Mouse (Mus musculus) liver, postnatal 0 days (tissue): ENCODE measurements at regions not wholly inside any gene's neighbourhood (a gene's known extent, or its start where the extent isn't known, plus 50 kb on each side); places are given as distances from the start of the nearest gene placed in this dataset.

Source experiments
- ATAC-seq: fragments of 200-750 bp; cut with Nextera tagmentation; 2 replicates; pipeline ENCODE4 v1.8.0; 2017; ENCODE audit warnings: mild to moderate bottlenecking, moderate library complexity
- DNase-seq: peaks from one replicate; pipeline ENCODE4 v3.0.0-alpha.2; 2016
- H3K27ac ChIP-seq: fragments of 300-500 bp; sonication (generic); 2 replicates; pipeline ENCODE4 v1.5.1; 2014; ENCODE audit warnings: antibody characterized with exemption, moderate library complexity, mild to moderate bottlenecking, low read depth
- H3K27me3 ChIP-seq: fragments of 300-500 bp; sonication (generic); 2 replicates; pipeline ENCODE4 v1.6.1; 2014; ENCODE audit warnings: low read length, control low read depth, mixed read lengths; ENCODE audit not compliant: insufficient read depth
- H3K36me3 ChIP-seq: fragments of 300-500 bp; sonication (generic); replicated peaks from 2 replicates; pipeline ENCODE4 v1.6.1; 2014; ENCODE audit warnings: mild to moderate bottlenecking, control low read depth, low read length, moderate library complexity, mixed read lengths; ENCODE audit not compliant: insufficient read depth
- H3K4me1 ChIP-seq: fragments of 300-500 bp; sonication (generic); 2 replicates; pipeline ENCODE4 v1.6.1; 2014; ENCODE audit warnings: antibody characterized with exemption, mild to moderate bottlenecking, control low read depth; ENCODE audit not compliant: insufficient read depth
- H3K4me2 ChIP-seq: fragments of 300-500 bp; sonication (generic); 2 replicates; pipeline ENCODE4 v1.6.1; 2014; ENCODE audit warnings: low read depth, mild to moderate bottlenecking, low read length, moderate library complexity, mixed read lengths
- H3K4me3 ChIP-seq: fragments of 300-500 bp; sonication (generic); 2 replicates; pipeline ENCODE4 v1.5.1; 2014; ENCODE audit warnings: low read depth, low read length
- H3K9ac ChIP-seq: fragments of 300-500 bp; sonication (generic); replicated peaks from 2 replicates; pipeline ENCODE4 v1.6.1; 2014; ENCODE audit warnings: mild to moderate bottlenecking, moderate library complexity
- H3K9me3 ChIP-seq: fragments of 300-500 bp; sonication (generic); 2 replicates; pipeline ENCODE4 v1.6.1; 2016; ENCODE audit warnings: mild to moderate bottlenecking, control low read depth, low read length, mixed read lengths
- CTCF ChIP-seq: sonication (generic); IDR thresholded peaks from 2 replicates; pipeline ENCODE4 v1.5.1; 2016; ENCODE audit warnings: antibody characterized with exemption, low read depth
- EP300 ChIP-seq: IDR thresholded peaks from 2 replicates; pipeline ENCODE4 v1.6.1; 2016; ENCODE audit warnings: antibody characterized with exemption, low read depth, mild to moderate bottlenecking
- WGBS: fragments of 180-500 bp; shearing (Covaris S2); extraction: QIAGEN DNeasy Blood & Tissue Kit; methylation state at CpG from one replicate; pipeline ENCODE4 v1.1.7; 2014; ENCODE audit not compliant: insufficient replicate concordance; 5-methylcytosine and 5-hydroxymethylcytosine counted together

DNA sequence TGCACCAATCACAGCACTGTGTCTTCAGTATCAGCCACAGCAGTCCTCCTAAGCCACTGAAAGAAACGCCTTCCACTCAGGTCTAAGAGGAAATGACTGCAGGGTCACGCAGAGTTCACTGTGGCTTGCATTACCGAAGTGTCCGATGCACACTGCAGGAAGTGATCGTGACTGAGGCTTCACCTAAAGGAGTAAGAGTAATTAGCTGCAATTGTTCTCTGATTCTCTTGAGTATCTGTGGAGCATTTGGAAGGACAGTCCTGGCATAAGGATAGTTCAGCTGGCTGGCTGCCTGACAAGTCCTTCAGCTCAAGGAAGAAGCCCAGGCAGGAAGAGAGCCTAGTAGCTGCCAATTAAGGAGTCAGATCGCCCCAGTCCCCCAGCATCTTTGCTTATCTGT, 252.2 kb upstream of the Rpl38 start:
- WGBS, result 38% methylated on average over 6 of the region's 6 CpGs
- Histone ChIP-seq H3K4me1 (no peaks in the 10 kb centered on the region), H3K4me3 (no peak overlapping the region), H3K4me2 (no peak overlapping the region), H3K9me3 (no peaks in the 10 kb centered on the region), H3K36me3 (no peaks in the 10 kb centered on the region), H3K27me3 (no peaks in the 10 kb centered on the region), H3K9ac (no peak overlapping the region), H3K27ac (no peak overlapping the region)
- no peak for TF ChIP-seq CTCF
- ATAC-seq, result no peak
- DNase-seq, result no peak

DNA sequence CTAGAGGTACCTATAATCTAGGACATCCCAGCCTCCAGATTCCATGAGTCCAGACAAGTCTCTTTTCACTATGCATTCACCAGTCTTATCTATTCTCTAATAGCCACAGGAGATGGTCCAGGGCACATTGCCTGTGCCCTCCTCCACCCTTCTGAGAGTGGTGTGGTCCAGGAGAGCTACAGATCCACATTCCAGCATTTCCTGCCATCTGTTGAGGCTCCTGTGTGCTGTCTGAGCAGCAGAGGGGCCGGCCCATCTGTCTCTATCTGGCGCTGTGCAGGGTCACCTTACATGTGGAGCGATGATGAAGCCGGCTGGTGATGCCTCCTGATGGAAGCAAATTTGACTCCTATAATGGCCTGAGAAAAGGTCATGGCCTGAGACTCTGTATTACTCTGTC, 263.9 kb upstream of the Rpl38 start:
- no peaks in the 10 kb centered on the region for H3K27me3 ChIP-seq
- no peak overlapping the region for H3K27ac ChIP-seq
- ATAC-seq (no peak), DNase-seq (no peak)
- no peak for TF ChIP-seq CTCF
- TF ChIP-seq EP300, result no peak
- H3K36me3 ChIP-seq, result no peaks in the 10 kb centered on the region
- H3K4me1 ChIP-seq, result no peaks in the 10 kb centered on the region
- WGBS, result 53% methylated on average over 4 of the region's 4 CpGs
- no peak overlapping the region for H3K4me2 ChIP-seq
- no peak overlapping the region for H3K4me3 ChIP-seq
- H3K9me3 ChIP-seq, result no peaks in the 10 kb centered on the region
- H3K9ac ChIP-seq, result no peak overlapping the region

DNA sequence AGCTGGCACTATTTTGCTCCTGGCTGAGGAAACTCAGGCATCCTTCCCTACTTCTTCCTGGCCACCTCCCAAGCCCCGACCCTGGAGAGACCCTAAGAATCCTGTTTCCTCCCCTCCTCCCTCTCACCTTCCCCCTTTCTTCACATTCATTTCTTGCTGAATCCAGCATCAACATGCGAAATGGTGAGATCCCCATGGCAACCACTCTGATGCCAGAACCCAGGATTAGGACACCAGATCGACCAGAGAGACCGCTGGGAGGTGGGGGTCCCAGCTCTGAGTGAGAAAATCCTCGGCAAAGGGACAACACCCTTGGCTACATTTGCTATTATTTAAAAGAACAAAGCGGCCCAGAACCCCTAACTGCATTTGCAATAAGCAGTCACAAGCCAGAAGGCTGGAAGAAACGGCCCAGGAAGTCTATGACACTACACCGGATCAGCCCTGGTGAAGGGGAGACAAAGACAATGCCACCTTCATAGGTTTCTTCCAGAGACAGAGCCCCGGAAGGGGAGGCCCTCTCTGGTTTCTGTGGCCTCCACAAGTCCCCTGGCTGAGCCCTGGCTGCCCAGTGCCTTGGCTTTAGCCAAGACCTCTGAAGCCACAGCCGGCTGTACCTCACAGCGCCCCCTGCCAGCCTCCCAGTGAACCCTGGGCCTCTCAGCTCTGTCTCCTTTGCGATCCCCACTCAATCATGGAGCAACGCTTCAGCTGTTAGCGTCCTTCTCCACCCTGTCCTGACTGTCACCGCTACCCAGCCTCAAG, 265.6 kb upstream of the Rpl38 start:
- Histone ChIP-seq H3K27ac (no peak overlapping the region), H3K36me3 (no peaks in the 10 kb centered on the region), H3K9ac (no peak overlapping the region), H3K4me2 (no peak overlapping the region), H3K27me3 (no peaks in the 10 kb centered on the region), H3K4me1 (no peaks in the 10 kb centered on the region), H3K9me3 (no peaks in the 10 kb centered on the region), H3K4me3 (no peak overlapping the region)
- peak; percentile 42 for TF ChIP-seq CTCF
- no peak for TF ChIP-seq EP300
- WGBS, result 50% methylated on average over 15 of the region's 15 CpGs
- ATAC-seq (no peak), DNase-seq (no peak)

DNA sequence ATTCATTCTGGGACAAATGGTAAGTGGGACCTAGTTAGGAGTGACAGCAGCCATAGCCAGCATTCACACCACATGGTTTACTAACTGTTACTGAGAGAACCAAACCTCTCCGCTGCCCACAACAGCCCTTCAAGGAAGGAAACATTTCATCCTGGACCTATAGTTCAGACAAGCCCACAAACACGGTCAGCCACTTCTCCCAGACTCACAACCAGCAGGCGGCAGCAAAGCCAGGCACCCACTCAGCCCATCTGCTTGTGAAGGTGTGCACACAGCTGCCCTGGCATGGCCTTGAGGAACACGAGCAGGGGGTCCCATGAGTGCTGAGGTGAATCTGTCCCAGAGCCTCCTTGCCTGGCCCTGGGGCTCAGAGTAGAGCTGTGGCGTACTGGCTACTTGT, 267.6 kb upstream of the Rpl38 start:
- H3K9ac ChIP-seq, result no peak overlapping the region
- H3K36me3 ChIP-seq, result no peaks in the 10 kb centered on the region
- H3K27ac ChIP-seq, result no peak overlapping the region
- WGBS, result 49% methylated on average over 5 of the region's 5 CpGs
- TF ChIP-seq EP300 (no peak), CTCF (peak; percentile 53)
- no peak overlapping the region for H3K4me2 ChIP-seq
- H3K27me3 ChIP-seq, result no peaks in the 10 kb centered on the region
- no peak overlapping the region for H3K4me3 ChIP-seq
- DNase-seq (no peak), ATAC-seq (no peak)
- no peaks in the 10 kb centered on the region for H3K4me1 ChIP-seq
- H3K9me3 ChIP-seq, result no peaks in the 10 kb centered on the region

DNA sequence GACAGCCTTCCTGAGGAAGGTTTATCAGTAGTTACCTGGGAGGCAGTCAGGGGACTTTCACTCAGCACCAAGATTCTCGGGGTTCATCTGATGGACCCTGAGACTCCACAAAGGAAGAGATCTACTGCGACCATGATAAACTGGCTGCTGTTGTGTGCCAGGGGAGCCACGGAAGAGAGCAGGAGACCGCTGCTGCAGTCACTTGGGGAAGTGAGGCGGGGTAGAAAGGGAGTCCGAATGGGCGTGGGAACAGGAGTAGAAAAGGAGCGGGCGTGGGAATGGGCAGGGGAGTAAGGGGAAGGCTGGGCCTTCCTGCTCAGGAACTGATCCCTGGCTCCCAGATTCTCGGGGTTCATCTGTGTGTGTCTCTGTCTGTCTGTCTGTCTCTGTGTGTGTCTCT, 276.2 kb upstream of the Rpl38 start:
- Histone ChIP-seq H3K27me3 (no peaks in the 10 kb centered on the region), H3K4me1 (no peaks in the 10 kb centered on the region), H3K9me3 (peaks cover 3% of the 10 kb centered on the region; the same call in 1 of the 2 replicates), H3K36me3 (no peaks in the 10 kb centered on the region), H3K4me2 (peak overlapping the region; percentile 15), H3K4me3 (no peak overlapping the region), H3K27ac (peak overlapping the region; percentile 70), H3K9ac (no peak overlapping the region)
- TF ChIP-seq EP300, result no peak
- DNase-seq, result no peak
- 40% methylated on average over 10 of the region's 10 CpGs for WGBS
- ATAC-seq, result no peak

DNA sequence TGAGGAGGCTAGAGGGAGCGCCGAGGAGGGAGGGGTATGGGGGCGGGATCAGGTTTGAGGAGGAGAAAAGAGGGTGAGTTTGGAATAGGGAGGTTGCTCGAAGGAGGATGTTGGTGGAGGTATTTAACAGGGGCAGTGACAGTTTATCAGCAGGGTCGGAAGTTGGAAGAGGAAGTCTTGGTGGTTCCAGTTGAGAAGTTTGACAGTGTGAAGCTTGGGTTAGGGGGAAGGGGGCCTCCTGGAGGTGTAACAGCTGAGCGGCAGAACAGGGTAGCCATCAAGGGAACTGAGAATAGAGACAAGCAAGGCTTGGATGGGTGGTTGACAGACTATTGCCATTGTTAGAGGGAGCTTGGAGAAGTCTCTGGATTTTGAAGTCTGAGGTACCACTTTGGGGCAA, 276.8 kb upstream of the Rpl38 start:
- Histone ChIP-seq H3K9ac (no peak overlapping the region), H3K9me3 (peaks cover 3% of the 10 kb centered on the region; the same call in 1 of the 2 replicates), H3K27me3 (no peaks in the 10 kb centered on the region), H3K36me3 (no peaks in the 10 kb centered on the region), H3K4me1 (no peaks in the 10 kb centered on the region), H3K4me3 (no peak overlapping the region), H3K4me2 (peak overlapping the region; percentile 15; the same call in 1 of the 2 replicates), H3K27ac (peak overlapping the region; percentile 70)
- ATAC-seq (peak; percentile 51), DNase-seq (peak; percentile 31)
- 20% methylated on average over 6 of the region's 6 CpGs for WGBS
- TF ChIP-seq EP300 (no peak), CTCF (0 out of 2 replicates have a peak, but pooled peaks have one; percentile 21)

DNA sequence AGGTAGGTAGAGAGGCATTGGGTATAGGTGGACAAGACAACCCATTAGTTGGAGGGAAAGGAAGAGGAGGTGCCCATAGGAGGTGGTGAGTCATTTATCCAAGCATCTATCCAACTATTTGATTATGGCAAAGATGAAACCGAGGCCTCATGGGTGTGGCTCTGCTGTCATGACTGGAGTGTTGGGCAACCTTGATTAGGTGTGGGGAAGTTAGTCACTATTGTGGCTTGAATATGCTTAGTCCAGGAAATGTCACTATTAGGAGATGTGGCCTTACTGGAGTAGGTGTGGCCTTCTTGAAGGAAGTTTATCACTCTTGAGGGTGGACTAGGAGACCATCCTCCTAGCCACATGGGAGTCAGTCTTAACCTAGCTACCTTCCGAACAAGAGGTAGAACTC, 281.2 kb upstream of the Rpl38 start:
- no peak overlapping the region for H3K4me3 ChIP-seq
- H3K27ac ChIP-seq, result no peak overlapping the region
- no peak for TF ChIP-seq CTCF
- no peak for TF ChIP-seq EP300
- no peaks in the 10 kb centered on the region for H3K4me1 ChIP-seq
- peaks cover 3% of the 10 kb centered on the region; the same call in 1 of the 2 replicates for H3K9me3 ChIP-seq
- ATAC-seq (no peak), DNase-seq (no peak)
- H3K36me3 ChIP-seq, result no peaks in the 10 kb centered on the region
- WGBS, result 60% methylated on average over 2 of the region's 2 CpGs
- no peaks in the 10 kb centered on the region for H3K27me3 ChIP-seq
- no peak overlapping the region for H3K4me2 ChIP-seq
- H3K9ac ChIP-seq, result no peak overlapping the region
